Mouse (Mus musculus): ENCODE measurements at regions not wholly inside any gene's neighbourhood (a gene's known extent, or its start where the extent isn't known, plus 50 kb on each side); places are given as distances from the start of the nearest gene placed in this dataset.

DNA sequence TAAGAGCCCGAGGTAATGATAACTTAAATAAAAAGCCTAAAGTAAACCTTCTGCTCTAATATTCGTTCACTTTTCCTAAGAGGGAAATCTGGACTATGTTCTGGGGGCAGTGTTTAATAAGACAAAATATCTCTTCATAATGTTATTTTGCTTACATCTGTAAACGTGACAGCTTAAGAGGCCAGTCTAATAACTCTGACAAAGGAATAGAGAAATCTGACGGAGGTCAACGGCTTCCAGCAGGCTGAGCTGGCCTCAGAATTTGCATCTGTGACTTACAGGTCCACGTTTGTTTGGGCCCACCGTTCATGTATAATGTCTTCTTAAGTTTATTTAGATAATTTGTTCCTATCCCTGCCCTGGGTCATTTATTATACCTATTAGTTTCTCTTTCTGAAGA is 99.6 kb upstream of the Fam241a start:
- no peak for DNase-seq

DNA sequence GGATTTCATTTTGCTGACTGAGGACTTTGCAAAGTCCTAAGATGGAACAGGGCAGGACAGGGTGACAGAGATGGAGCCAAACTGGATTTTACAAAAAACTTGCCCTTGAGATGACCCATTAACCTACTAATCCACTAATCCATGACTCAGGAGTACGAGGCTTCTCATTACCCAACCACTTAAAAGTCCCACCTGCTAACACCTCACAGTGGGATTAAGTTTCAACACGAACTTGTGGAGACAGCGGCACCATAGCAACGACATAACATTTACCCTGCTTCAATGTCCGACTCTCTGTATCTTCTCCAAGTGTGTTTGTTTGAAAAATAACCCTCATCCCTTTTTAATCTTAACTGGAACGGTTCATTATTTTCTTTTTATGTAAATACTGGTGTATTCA is 91.5 kb upstream of the Fam241a start:
- no peak for DNase-seq

DNA sequence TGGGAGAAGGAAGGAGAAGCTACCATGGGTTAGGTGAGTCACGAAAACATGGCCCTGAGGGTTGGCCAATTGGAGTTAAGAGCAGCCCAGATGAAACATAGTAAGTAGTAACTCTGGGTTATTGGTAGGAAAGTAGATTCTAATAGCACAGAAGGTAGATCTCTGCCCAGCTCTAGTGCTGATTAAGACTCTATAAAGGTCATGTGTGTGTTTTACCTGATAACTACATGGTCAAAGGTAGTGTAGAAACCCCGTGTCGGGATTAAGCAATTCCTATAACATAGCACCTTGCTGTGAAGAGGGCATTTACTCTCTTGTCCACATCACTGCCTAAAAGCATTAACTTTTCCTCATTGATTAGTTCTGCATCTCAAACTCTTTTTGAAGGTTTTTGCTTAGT is 89.0 kb upstream of the Fam241a start:
- no peak for DNase-seq

DNA sequence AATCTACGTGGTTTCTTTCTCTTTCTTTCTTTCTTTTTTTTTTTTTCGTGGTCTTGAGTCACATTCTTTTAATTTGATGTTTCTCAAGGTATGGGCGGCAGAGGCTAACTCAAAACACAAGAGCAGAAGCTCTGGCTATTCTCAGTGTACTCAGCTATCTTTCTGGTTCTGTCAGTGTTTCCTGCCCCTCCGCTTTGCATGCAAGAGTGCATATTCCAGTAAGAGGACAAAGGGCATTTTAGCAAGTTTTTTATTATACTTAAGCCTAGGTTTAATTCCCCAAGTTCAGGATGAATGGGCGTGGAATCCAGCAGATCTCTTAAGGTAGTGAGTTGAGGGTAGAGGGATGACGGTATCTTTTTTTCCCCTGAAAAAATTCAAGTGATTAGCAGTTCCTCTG is 81.1 kb upstream of the Fam241a start:
- no peak for DNase-seq

DNA sequence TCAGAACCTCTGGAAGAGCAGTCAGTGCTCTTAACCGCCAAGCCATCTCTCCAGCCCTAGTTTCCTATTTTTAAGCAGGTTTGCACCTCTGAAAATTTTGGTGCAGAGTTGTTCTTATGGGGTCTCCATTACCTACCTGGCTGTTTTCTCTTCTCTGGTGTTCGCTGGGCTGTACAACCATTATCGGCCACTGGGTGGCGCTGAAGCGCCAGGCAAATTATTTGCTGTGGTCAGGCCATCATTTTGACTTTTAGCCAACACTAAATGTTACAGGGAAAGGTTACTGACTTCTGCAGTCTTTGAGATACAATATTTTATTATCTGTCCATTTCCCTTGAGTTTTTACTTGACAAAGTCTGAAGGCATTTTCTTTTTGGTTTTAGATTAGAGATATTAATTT is 74.8 kb upstream of the Fam241a start:
- DNase-seq = peak; percentile 80

DNA sequence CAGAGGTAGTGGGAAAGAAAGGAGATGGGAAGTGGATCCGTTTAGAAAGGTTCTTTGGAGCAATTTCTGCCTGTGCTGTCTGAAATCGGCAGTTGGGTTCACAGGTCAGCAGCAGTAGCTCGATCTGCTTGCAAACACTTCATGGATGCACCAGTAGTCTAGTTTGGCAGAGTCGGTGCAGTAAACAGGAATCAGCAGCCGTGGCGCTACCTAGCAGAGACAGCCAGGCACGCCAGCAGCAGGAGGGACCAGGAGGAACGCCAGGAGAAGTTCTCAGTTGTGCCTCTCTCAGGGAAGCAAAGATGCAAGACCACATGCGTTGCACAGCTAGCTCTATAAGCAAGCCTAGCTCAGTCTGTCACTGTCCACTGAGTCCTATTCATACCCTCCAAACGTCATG is 71.0 kb upstream of the Fam241a start:
- no peak for DNase-seq

DNA sequence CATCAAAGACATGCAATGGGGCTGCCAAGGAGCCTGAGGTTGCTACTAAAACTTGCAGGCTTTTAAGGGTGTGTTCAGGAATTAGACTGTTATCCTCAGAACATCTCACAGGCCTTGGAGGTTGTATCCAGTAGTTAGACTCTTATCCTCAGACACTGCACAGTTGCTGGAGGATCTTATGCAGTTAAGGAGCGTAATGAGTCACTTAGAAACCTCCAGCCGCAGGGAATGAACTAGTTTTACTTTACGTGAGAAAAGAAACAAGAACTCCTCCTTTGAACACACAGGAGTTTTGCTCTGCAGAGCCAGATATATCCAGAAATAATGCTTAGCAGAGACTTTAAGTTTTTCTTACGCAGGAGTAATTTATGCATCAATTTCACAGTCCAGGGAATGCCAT is 70.1 kb upstream of the Fam241a start:
- no peak for DNase-seq

DNA sequence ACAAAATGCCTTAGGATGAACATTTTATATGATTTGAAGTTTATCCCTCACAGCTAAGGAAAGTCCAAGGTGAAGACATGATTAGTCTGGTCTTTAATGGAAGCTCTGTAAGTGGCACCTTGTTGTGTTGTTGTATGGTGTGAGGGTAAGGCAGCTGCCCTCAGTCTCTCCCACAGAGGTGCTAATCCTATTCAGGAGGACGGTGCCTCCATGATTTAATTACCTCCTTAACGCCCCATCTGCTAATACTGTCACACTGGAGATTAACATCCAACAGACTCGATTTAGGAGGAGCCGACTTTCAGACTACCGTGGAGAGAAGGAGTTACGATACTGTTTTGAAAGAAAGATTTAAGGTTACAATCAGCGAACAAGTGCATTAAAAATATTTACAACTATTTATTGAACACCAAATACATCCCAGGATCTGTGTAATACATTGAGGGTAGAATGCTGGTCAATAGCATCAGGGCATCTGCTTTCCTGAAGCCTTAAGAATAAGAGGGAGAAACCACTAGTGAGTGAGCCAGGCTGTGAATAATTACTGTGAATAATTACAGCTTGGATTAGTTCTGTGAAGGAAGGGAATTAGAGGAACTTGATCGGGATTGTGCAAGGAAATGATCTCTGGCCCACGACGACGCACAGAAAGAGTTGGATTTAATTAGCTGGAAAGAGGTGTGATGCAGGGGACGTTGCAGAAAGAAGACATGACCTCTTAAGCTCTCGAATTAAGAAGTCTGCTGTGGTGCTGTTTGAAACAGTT is 63.0 kb upstream of the Fam241a start:
- no peak for DNase-seq

DNA sequence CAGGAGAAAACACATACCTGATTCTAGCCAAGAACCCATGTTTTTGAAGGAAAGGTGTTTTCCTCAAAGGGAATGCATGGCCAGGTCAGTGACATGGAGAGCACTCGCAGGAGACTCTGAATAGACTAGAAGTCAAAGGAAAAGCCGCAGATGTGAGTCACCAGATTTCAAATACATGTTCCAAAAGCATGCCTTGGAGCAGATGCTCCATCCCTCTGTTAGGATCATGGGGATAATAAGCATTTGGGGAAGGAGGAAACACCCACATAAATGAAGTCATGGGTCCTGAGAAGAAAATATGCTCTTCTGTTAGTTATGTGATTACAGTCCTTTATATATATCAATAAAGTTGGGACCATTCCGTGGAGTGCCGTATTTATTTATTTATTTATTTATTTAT is 58.7 kb upstream of the Fam241a start:
- DNase-seq = no peak

DNA sequence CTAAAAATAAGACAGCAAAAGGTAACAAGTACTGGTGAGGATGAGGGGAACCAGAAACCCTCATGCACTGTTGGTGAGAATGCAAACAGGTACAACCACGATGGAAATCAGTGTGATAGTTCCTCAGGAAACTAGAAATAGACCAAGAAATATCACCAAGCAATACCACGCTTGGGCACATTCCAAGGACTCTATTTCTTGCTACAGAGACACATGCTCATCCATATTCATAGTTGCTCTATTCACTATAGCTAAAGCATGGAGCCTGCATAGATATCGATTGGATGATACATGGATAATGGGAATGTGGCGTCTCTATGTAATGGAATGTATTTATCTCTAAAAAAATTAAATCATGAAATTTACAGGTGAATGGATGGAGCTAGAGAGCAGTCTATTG is 57.5 kb upstream of the Fam241a start:
- DNase-seq = no peak

DNA sequence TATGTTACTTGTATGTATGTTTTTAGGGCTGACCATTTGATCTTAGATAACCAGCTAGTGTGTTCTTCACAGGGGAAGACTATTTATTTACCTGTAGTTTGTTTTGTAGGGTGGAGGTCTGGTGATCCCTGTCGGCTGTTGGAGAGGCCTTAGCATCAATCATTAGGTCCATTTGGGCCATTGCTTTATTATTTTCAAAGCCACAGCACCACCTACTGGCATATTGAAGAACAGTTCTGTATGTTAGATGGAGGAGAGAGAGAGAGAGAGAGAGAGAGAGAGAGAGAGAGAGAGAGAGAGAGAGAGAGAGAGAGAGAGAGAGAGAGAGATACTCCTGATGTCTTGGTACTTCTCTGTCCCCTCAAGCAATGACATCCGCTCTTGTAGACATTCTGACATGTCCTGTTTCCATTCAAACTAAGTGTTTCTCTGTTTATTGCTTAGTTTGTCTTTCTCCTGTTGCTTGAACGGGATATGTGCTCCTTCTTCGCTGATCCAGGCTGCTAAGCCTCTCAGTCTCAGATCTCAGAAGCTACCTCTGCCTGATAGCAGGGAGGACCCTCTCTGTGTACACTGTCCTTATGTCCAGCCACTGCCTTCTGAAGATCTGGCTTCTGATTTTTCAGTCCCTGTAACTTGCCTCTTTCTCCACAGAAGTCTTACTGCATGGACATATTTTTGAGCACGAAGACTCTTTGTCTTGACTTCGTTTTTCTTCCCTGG is 52.9 kb upstream of the Fam241a start:
- DNase-seq = peak; percentile 58

DNA sequence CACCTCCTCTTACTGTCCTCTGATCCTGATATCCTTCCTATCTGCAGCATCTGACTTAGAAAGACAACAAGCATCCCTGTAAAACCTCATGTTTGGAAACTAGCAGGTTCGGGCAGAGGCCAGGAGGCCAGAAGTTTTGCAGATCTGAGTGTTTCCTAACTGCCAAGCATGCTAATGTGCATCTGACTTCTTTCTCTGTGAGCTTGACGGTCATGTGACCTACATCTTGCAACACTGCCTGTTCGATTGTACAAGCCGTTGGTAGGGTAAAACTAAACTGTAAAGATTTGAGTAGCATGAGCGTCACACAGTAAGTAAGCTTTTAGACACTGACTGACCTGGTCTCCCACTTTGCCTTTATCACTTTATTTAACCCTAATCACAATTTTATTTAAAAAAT is 52.2 kb upstream of the Fam241a start:
- no peak for DNase-seq

Data from adrenal gland, postnatal 14 days (tissue).